Mouse (Mus musculus): ENCODE measurements around the gene Slf2.

The Slf2 gene

GRCm38 (mm10) chr19:45030746-45031693 lies 100.1 kb downstream of the Slf2 start:
- peak; percentile 88 for DNase-seq (ENCODE audit: low read depth, low spot score)

GRCm38 (mm10) chr19:45031780-45032179 lies 100.8 kb downstream of the Slf2 start:
- peak; percentile 82 for DNase-seq (ENCODE audit: low read depth, low spot score)
